Mouse (Mus musculus) spleen, postnatal 10 days (tissue): ENCODE results near the gene Map4.

Experiments used
- DNase-seq, 2 experiments: peaks; one replicate each; pipeline ENCODE4 v3.0.0; 2021 to 2022; ENCODE audit warnings: low spot score in 2 of 2

Gene Map4

GRCm38 (mm10) chr9:110131525-110132197, 200.4 kb downstream of the Map4 start:
- peak; percentile 98 to 100 for DNase-seq

- peak in 1 of 2 experiments; percentile 74 for DNase-seq
Measured at GRCm38 (mm10) chr9:110132201-110132605, 200.9 kb downstream of the Map4 start.

- DNase-seq: no peak
Measured at GRCm38 (mm10) chr9:110132921-110133320, 201.7 kb downstream of the Map4 start.
